Mouse (Mus musculus) lung, adult 2 months (tissue): ENCODE results near the gene Olfr572. TPM values are rescaled to one million over a fixed set of nuclear protein-coding genes. Genes with fewer than 3 reads are reported as not detected.

ENCODE experiments used
- DNase-seq: peaks from one replicate; pipeline ENCODE4 v3.0.0; 2022
- H3K4me1 ChIP-seq: fragments of 200-500 bp; 2 replicates; pipeline ENCODE4 v1.6.1; 2011; ENCODE audit warnings: low read length; ENCODE audit not compliant: control insufficient read depth, insufficient read depth
- H3K4me3 ChIP-seq: fragments of 200-500 bp; replicated peaks from 2 replicates; pipeline ENCODE3; 2011; ENCODE audit warnings: low read depth, mild to moderate bottlenecking, control low read depth, low read length; ENCODE audit errors: extremely low read depth
- CTCF ChIP-seq: fragments of 200-500 bp; IDR thresholded peaks from 2 replicates; pipeline ENCODE4 v1.5.1; 2011; ENCODE audit warnings: mild to moderate bottlenecking, low read length, control low read depth; ENCODE audit not compliant: insufficient read depth
- POLR2A ChIP-seq: fragments of 200-500 bp; IDR thresholded peaks from 2 replicates; pipeline ENCODE4 v1.6.1; 2011; ENCODE audit warnings: low read depth, mild to moderate bottlenecking, control low read depth, low read length, borderline replicate concordance; ENCODE audit errors: extremely low read depth
- WGBS: fragments of 180-500 bp; shearing (Covaris S2); methylation state at CpG from one replicate; pipeline ENCODE4 v1.1.7; 2018; 5-methylcytosine and 5-hydroxymethylcytosine counted together
- polyA plus RNA-seq: library from polyadenylated mRNA; depleted of rRNA; stranded (reverse); fragments of >200 nt; gene quantifications from 2 replicates; pipeline ENCODE4 v1.2.3, GENCODE M21; 2012; rRNA removed

The Olfr572 gene
- polyA plus RNA-seq, result not detected in 2 replicates

DNA sequence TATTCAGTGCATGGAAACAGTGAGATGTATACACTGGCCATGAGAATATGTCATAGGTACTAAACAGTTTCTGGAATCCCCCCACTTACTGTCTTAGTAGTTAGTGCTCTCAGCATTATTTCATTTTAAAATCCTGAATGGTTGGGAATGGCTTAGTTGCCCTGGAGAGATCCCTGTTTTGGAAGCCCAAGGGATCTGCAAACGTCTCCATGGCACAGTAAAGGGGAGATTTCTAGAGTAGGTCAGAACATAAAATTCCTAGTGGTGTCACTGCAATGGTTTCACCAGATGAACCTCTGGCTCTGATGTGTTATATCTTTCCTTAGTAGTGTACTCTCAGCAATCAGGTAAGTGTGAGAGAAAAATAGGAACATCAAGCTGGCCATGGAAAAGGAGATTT, at the start of gene Olfr572:
Gene Olfr572 (plus strand): TSS at position 301 of the 400 bp plus-strand sequence.
- Histone ChIP-seq H3K4me1 (no peaks in the 10 kb centered on the region), H3K4me3 (no peak within 1 kb of the TSS)
- DNase-seq, result no peak
- no peak for TF ChIP-seq POLR2A
- TF ChIP-seq CTCF, result no peak
- WGBS, result 56% methylated on average over 1 of the region's 1 CpGs

DNA sequence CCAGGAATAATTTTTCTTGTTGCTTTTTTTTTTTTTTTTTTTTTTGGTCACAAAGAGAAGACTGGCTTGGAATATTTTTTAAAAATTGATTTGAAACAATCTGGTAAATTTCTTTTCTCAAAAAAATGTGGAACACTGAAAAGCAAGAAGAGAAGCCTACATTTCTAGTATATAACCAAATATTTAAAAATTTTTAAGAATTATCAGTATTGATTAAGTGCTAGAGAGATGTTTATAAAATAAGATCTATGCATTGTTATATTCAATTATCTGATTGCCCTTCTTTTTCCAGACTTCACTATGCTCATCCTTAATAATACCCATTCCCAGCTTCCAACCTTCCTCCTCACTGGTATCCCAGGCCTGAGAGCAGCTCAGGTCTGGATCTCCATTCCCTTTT, 47.4 kb upstream of the Olfr572 start, which contains the start of gene Olfr568:
Gene Olfr568 (plus strand): TSS at position 301 of the 400 bp plus-strand sequence.
- Histone ChIP-seq H3K4me3 (no peak within 1 kb of the TSS), H3K4me1 (no peaks in the 10 kb centered on the region)
- no peak for TF ChIP-seq POLR2A
- no peak for TF ChIP-seq CTCF
- DNase-seq, result no peak

- WGBS, result 61% methylated on average over 3 of the region's 3 CpGs
- no peak for TF ChIP-seq CTCF
- no peak for TF ChIP-seq POLR2A
- Histone ChIP-seq H3K4me1 (no peaks in the 10 kb centered on the region), H3K4me3 (no peak within 1 kb of the TSS)
- DNase-seq, result no peak
Observed at GRCm38 (mm10) chr7:102890782-102891181, 33.4 kb upstream of the Olfr572 start, which contains the start of gene Olfr569. Gene Olfr569 (minus strand): TSS chr7:102890882.

DNA sequence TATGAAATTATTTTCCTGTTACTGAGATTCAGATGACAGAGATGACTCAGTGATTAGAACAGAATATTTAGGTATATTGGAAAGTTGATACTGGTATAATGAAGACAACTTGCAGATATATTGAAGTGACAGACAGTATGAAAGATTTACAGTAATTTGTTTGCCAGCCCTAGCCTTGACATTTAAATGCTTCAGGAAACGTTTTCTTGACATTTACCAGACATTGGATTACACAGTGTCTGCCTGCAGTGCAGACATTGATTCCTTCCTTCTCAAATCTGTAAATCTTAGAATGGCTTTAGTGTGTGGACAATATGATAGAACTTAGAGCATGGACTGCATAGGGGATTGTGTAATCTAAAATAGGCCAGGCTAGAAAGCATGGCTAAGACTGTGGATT, 8.9 kb upstream of the Olfr572 start:
- Histone ChIP-seq H3K4me3 (no peak overlapping the region), H3K4me1 (no peaks in the 10 kb centered on the region)
- 22% methylated on average over 1 of the region's 1 CpGs for WGBS
- DNase-seq, result no peak
- TF ChIP-seq POLR2A, result no peak

- H3K4me1 ChIP-seq, result no peaks in the 10 kb centered on the region
- TF ChIP-seq POLR2A (no peak), CTCF (no peak)
- H3K4me3 ChIP-seq, result no peak overlapping the region
- 51% methylated on average over 5 of the region's 5 CpGs for WGBS
- DNase-seq, result no peak
Observed at GRCm38 (mm10) chr7:102916405-102916804, 7.8 kb upstream of the Olfr572 start.

DNA sequence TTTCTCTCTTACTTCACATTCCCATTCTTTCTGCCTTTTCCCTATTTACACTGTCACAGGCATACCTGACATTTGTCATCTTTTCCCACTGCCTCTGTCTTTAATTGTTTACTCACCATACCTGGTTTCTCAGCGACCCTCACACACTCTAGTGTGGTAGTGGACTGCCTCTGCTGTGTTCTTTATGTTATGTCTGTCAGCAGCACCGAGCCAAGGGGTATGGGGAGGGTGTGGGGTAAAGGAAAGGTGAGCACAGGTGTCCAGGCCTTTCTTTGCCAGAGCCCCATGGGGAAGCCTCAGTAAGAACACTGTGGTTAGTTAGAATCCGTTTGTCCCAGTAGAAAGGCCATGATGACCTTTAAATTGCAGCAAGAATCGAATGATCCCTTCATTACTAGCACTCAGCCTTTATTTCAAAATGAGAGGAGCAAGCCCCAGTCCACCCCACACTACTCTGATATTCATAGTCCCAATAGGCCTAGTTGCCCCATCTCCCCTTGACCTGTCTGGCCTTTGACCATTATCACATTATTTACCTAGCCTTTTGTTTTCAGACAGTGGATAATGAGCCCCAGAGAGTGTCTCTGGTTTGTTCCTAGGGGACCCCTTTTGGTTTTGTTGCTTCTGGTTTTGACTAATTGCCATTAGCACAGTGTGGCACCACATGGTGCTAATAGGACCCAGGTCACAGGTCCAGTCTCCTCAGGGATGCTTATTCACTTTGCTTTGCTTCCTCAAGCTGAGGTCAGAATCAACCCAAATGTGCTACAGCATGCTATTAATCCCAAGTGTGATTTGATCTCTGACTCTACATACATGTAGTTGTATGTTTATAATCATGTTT, 7.0 kb upstream of the Olfr572 start, which contains the start of gene Olfr571:
Gene Olfr571 (minus strand): TSS at position 505 of the 844 bp plus-strand sequence.
- Histone ChIP-seq H3K4me3 (no peak within 1 kb of the TSS), H3K4me1 (no peaks in the 10 kb centered on the region)
- WGBS, result 52% methylated on average over 4 of the region's 4 CpGs
- DNase-seq, result no peak
- TF ChIP-seq POLR2A (no peak), CTCF (no peak)

GRCm38 (mm10) chr7:102919632-102920031, 4.6 kb upstream of the Olfr572 start:
- 5% methylated on average over 1 of the region's 1 CpGs for WGBS
- DNase-seq, result no peak
- no peak for TF ChIP-seq POLR2A
- no peak for TF ChIP-seq CTCF
- H3K4me1 ChIP-seq, result no peaks in the 10 kb centered on the region
- no peak overlapping the region for H3K4me3 ChIP-seq

GRCm38 (mm10) chr7:102927105-102927504, 2.9 kb downstream of the Olfr572 start:
- DNase-seq, result no peak
- 47% methylated on average over 3 of the region's 3 CpGs for WGBS
- H3K4me1 ChIP-seq, result no peaks in the 10 kb centered on the region
- no peak overlapping the region for H3K4me3 ChIP-seq
- TF ChIP-seq POLR2A (no peak), CTCF (no peak)

DNA sequence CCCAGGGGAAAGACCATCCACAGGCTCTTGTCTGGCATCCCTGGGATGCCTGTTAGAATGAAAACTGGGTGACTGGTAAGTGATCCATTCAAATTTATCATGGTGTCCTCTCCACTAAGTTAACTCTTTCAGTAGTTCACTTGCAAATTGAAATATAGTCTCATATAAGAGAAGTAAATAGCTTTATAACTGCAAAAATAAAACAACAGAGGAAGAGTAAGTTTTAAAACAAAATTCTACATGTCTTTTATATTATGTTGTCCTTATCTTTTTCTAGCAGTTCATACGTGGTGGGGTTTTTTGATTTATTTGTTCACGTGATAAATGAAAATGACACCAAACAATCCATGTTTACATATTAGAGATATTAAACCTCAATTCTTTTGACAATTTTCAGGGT, 18.3 kb downstream of the Olfr572 start, which contains the start of gene Olfr573-ps1:
Gene Olfr573-ps1 (minus strand): TSS at position 101 of the 400 bp plus-strand sequence.
- DNase-seq, result no peak
- TF ChIP-seq POLR2A, result no peak
- TF ChIP-seq CTCF, result no peak
- no peak within 1 kb of the TSS for H3K4me3 ChIP-seq
- 79% methylated on average over 2 of the region's 2 CpGs for WGBS
- no peaks in the 10 kb centered on the region for H3K4me1 ChIP-seq

DNA sequence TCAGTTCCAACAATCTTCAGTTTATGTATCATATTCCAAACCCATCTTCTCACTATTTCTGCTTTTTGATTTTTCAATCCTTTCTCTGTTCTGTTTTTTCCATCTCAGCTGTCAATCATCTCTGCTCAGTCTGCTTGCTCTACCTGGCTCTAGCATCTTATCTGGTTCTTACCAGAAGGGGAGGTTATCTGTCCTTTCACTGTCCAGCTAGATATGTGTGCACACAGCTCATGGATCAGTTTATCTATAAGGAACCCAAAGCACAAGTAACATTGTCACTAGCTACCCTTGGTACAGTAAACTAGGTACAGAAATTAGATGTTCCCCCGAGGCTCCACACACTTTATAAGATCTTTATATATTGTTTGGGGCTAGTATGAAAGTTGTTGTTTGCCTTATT, 19.2 kb downstream of the Olfr572 start:
- no peaks in the 10 kb centered on the region for H3K4me1 ChIP-seq
- TF ChIP-seq CTCF (no peak), POLR2A (no peak)
- WGBS, result 79% methylated on average over 1 of the region's 1 CpGs
- H3K4me3 ChIP-seq, result no peak overlapping the region
- DNase-seq, result no peak
